Mouse (Mus musculus) left cerebral cortex, adult 8-10 months (tissue): ENCODE measurements around the gene Plekhg2. TPM values are rescaled to one million over a fixed set of nuclear protein-coding genes. Genes with fewer than 3 reads are reported as not detected.
A peak's percentile ranks its signal among the peaks of the same experiment; 100 is the strongest.

Experiments used
- DNase-seq, 2 experiments: peaks; one replicate each; pipeline ENCODE4 v3.0.0; 2022; ENCODE audit warnings: low spot score in 2 of 2
- total RNA-seq, 4 experiments: library from RNA; stranded (reverse); gene quantifications; 2 replicates each; pipeline ENCODE4 v1.2.4; 2022

The Plekhg2 gene
- total RNA-seq, 4 experiments from 2014 or later: 6.2 to 8.4 (median 8.0) TPM

GRCm38 (mm10) chr7:28338108-28338998 is 34.0 kb downstream of the Plekhg2 start, which contains the start of gene Supt5:
Gene Supt5 (minus strand): TSS chr7:28338746.
- peak; percentile 89 to 96 for DNase-seq

- no peak for DNase-seq
These were observed 36.9 kb downstream of the Plekhg2 start for GRCm38 (mm10) chr7:28335471-28335870.

- DNase-seq: no peak
These were observed 37.9 kb downstream of the Plekhg2 start for GRCm38 (mm10) chr7:28334534-28334933.

DNA sequence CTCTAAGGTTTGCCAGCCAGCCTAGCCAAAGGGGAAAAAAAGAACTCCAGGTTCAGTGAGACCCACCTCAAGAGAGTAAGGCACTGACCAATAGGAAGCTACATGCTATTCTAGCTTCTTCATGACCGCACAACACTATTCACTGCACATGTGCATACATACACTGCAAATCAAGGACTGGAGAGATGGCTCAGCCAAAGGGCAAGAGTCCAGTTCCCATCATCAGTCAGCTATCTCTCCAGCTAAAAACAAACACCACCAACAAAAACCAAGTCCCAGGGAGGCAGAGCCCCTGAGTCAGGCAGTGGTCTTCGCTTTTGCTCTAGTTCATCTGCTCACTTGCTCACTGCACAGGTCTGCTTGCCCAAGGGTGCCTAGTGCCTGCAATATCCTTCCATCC is 44.1 kb downstream of the Plekhg2 start:
- no peak for DNase-seq

DNA sequence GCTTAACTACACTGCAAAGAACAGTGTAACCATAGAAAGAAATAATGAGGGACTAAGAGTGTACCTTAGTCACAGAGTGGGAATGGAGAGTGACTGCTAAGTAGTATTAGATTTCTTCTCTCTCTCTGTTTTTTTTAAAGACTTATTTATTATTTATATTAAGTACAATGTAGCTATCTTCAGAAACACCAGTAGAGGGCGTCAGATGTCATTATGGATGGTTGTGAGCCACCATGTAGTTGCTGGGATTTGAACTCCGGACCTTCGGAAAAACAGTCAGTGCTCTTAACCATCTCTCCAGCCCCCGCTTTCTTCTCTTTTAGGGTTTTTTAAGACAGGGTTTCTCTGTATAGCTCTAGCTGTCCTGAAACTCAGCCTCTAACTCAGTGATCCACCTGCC is 45.9 kb downstream of the Plekhg2 start:
- no peak for DNase-seq

- DNase-seq: no peak
These were observed 47.1 kb downstream of the Plekhg2 start for GRCm38 (mm10) chr7:28325293-28325692.

DNA sequence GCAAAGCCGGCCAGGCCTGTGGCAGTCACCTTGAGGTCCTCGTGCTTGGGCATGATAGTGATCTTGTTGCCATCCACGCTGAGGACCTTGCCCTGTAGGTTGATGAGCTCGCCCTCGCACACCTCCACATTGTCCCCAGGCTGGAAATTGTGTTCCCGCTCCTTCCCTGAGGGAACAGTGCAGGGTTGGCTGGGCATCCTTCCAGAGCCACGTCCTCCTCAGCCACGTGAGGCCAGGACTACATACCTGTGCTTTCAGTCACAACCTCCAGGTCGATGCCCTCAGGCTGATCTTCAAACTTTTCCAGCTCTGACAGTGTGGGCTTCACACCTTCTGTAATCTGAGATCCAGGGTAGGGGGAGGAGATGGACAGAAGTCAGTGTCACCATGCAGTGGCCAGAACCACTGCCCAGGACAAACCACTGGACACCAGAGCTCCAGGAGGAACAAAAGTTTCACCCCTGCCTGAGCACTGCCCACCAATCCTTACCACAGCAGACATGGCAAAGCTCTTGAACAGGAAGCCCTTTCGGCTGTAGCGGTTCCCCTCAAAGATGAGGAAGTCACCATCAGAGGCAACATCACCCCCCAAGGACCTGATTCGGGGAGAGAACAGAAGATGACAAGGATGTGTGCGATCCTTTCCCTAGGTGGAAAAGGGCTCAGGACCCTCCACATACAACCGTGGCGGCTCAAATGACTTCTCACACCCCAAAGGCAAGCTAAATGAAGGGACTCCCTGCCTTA is 50.3 kb downstream of the Plekhg2 start:
- DNase-seq: no peak

GRCm38 (mm10) chr7:28318714-28319113 is 53.7 kb downstream of the Plekhg2 start:
- DNase-seq: no peak

- no peak for DNase-seq
These were observed 54.4 kb downstream of the Plekhg2 start for GRCm38 (mm10) chr7:28318036-28318435.

DNA sequence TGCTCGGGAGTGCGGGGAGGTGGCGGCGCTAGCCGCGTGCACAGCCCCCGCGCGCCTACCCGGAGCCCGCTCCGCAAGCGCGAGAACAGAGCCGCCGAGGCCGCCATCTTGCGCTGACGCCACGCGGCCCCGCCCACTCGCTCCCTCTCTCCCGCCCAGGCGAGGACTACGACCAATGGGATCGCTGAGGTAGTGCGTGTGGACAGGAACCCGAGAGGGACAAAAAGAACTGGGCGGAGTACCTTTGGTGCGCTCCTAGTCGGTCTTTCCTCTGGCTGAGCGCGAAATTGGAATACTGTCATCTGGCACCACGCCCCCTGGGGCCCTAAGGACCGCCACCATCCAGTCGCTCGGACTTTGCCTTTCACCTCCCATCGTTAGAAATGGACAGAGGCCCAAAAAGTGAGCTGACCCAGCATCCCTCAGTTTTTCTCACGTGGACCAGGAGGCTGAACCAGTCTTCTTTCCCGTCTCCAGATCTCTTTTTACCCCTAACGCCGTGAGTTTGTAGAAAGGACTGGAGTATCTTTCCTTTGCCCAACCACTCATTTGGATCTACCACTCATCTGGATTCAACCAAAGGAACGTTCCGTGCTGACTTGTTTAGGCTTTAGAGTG is 60.4 kb downstream of the Plekhg2 start, which contains the start of gene Timm50:
Gene Timm50, minus strand, starts transcription at position 147 of the 618 bp plus-strand sequence.
- DNase-seq: peak; percentile 98

DNA sequence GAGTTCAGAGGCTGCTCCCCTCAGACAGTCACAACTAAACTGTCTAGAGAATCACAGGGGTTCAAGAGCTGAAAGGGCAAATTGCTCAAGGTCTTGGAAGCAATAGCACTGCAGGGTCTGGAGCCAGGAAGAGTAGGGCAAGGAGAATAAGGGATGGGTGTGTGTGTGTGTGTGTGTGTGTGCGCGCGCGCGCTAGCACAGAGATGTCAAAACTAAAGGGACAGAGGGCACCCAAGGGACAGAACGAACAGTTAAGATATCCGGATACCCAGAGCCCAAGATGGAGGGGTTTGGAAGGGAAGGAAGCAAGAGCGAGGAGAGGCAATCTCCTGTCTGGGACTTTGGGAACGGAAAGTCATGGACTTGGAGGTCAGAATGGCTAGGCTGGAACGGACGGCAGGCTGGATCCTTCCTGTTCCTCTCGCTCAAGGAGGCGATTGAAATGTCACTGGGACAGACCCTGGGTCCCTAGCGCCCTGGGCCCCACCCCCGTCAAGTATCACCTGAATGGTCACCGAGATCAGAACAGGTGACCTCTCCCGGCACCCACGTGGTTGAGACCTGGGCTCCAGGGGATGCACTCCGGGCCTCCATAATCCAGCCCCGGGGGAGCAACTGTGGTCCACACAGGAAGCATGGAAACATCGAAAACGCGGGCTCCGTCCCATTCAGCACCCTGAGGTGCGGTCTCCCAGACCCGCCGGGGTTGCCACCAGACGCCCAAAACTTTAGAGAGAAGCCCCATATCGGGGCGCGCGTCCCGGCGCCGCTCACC is 61.1 kb downstream of the Plekhg2 start:
- DNase-seq: no peak

GRCm38 (mm10) chr7:28309737-28310136 is 62.7 kb downstream of the Plekhg2 start:
- no peak for DNase-seq

Other genes with a start within 250 kb of the Plekhg2 start
- gene 9530053A07Rik, start 243.1 kb downstream of the Plekhg2 start, total RNA-seq: under 1 TPM; 0.06 to 0.12 (median 0.07) TPM
- gene Fbl, start 202.9 kb downstream of the Plekhg2 start, total RNA-seq: 10 to 100 TPM; 47.8 to 59.8 (median 56.9) TPM
- gene Dyrk1b, start 193.1 kb downstream of the Plekhg2 start, total RNA-seq: 10 to 100 TPM; 42.5 to 45.3 (median 44.3) TPM
- 10 to 100 TPM; 56.5 to 59.8 (median 58.3) TPM for gene Eid2, start 104.7 kb downstream of the Plekhg2 start, total RNA-seq
- gene Eid2b, start 94.9 kb downstream of the Plekhg2 start, total RNA-seq: 10 to 100 TPM; 30.6 to 34.2 (median 33.4) TPM
- gene Selenov, start 81.4 kb downstream of the Plekhg2 start, total RNA-seq: 1 to 10 TPM in 2 of 4 experiments, under 1 TPM in 2; 0.72 to 1.9 (median 1.0) TPM
- 1 to 10 TPM in 2 of 4 experiments, under 1 TPM in 2; 0.59 to 2.9 (median 0.95) TPM for gene Dll3, start 70.4 kb downstream of the Plekhg2 start, total RNA-seq
- 10 to 100 TPM; 34.8 to 39.2 (median 39.1) TPM for gene Timm50, start 60.5 kb downstream of the Plekhg2 start, total RNA-seq
- 100 to 1,000 TPM; 117 to 123 (median 121) TPM for gene Supt5, start 33.9 kb downstream of the Plekhg2 start, total RNA-seq
- gene Rps16, start 21.9 kb downstream of the Plekhg2 start, total RNA-seq: 100 to 1,000 TPM; 521 to 591 (median 572) TPM
- 1 to 10 TPM; 2.1 to 6.1 (median 3.6) TPM for gene Zfp36, start 7.7 kb upstream of the Plekhg2 start, total RNA-seq
- 10 to 100 TPM; 13.2 to 17.4 (median 16.3) TPM for gene Med29, start 20.1 kb upstream of the Plekhg2 start, total RNA-seq
- gene Paf1, start 20.4 kb upstream of the Plekhg2 start, total RNA-seq: 10 to 100 TPM; 51.1 to 77.7 (median 63.9) TPM
- gene Gmfg, start 64.8 kb upstream of the Plekhg2 start, total RNA-seq: 1 to 10 TPM in 2 of 4 experiments, under 1 TPM in 2; 0.38 to 5.7 (median 1.9) TPM
- 10 to 100 TPM; 77.6 to 83.2 (median 81.1) TPM for gene Lrfn1, start 79.4 kb upstream of the Plekhg2 start, total RNA-seq
- not detected for gene Ifnl2, start 137.9 kb upstream of the Plekhg2 start, total RNA-seq
- gene Ifnl3, start 150.2 kb upstream of the Plekhg2 start, total RNA-seq: not detected
- gene Sycn, start 168.3 kb upstream of the Plekhg2 start, total RNA-seq: not detected
- gene Nccrp1, start 174.7 kb upstream of the Plekhg2 start, total RNA-seq: under 1 TPM in 3 of 4 experiments, not detected in 1; 0.23 to 0.49 (median 0.39) TPM
- gene Samd4b, start 225.5 kb upstream of the Plekhg2 start, total RNA-seq: 10 to 100 TPM; 58.2 to 70.1 (median 61.7) TPM
- 1 to 10 TPM; 8.4 to 9.0 (median 8.5) TPM for gene Pak4, start 225.6 kb upstream of the Plekhg2 start, total RNA-seq